Mouse (Mus musculus): Measurements from ENCODE around the gene Mecom.
"Not testable (repeated sequence)": the region's sequence is repeated elsewhere in the genome, so short reads cannot be mapped to it uniquely, and the experiment has no call there.

Gene Mecom

GRCm38 (mm10) chr3:30243776-30244275, 304.0 kb downstream of the Mecom start:
- no peak for DNase-seq

DNA sequence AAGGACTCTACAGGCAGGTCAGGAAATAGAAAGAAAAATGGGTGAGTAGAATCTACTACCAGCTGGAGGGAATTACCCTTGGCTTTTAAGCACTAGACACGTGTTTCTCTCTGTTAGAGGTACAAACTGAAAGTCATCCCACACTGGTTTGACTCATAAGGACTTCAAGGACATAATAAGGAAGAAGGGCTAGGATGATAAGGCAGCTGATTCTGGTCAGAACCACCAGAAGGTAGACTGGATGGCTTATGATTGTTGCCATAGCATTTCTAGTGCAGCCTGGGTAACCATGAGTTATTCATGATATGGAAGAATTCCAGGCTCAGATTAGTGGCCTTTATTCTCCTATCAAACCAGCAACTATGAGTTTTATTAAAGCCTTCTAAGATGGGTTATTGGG, 308.4 kb downstream of the Mecom start:
- no peak for DNase-seq

GRCm38 (mm10) chr3:30237493-30237892, 310.3 kb downstream of the Mecom start:
- no peak for DNase-seq

DNA sequence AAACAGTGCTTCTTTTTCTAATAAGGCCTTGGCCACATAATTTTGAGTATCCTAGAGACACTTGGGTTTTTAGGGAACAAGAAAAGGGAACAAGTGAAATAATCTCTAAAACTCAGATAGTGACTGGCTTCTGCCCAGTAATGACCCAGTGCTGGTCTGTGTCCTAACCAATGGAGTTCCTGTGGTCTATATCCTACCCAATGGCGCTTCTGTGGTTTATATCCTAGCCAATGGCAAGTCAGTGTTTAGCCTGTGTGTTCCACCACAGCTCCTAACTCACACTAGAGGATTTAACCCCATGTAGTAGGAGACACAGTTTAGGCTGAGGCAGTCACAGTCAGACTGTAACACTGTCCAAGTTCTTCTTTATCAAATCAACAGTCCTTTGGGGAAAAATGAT, 313.8 kb downstream of the Mecom start:
- no peak for DNase-seq

DNA sequence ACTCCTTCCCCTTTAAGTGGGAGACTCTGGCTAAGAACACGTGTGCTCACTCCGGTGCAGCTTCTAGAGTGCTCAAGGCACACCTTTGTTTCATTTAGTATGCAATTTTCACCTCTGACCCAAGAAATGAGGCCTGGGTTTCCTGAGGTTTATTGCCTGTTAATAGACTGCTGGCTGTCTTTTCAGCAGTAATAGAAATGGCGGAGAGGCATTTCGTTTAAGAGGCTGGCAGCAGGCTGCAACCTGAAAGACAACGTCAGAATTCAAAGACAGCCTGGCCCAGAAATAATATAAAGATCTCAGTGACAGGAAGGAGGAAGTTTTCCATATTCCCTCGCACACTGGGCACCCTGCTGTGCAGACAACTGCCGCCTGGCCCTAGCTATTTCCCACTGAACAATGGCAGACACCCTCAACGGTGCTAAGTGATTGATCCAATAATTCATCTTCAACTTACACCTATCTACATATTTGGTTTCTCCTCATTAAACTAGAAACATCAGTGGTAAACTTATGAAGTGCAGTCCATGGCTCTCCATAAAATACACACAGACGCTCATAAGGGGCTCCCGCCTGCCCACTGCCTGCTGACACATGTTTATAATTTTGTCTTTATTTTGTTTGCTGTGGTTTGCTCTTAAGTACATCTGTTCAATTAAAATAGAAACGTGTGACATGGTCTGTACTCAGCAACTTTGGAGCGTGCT, 319.7 kb downstream of the Mecom start:
- no peak for DNase-seq

DNA sequence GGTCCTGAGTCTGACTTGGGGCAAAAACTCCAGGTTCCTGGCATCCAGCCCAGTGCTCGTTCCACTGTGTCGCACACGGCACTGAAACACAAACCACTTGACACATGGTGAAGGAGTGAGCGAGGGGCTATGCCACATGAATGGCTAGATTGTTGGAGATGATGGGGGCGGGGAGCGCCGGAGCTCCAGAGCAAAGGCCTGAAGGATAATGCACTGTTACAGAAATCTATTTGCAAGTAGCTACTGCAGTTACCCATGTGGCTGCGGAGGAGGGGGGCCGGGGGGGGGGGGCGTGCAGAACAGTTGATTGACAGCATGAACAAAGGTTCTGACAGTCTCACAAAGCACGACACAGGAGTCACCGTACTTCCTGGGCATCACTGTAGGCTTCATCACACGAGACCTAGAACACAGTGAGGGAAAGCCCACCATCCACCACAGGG, 320.9 kb downstream of the Mecom start:
- peak; percentile 11 for DNase-seq

- not testable (repeated sequence) for DNase-seq
Measured at GRCm38 (mm10) chr3:30225200-30225599, 322.6 kb downstream of the Mecom start.

DNA sequence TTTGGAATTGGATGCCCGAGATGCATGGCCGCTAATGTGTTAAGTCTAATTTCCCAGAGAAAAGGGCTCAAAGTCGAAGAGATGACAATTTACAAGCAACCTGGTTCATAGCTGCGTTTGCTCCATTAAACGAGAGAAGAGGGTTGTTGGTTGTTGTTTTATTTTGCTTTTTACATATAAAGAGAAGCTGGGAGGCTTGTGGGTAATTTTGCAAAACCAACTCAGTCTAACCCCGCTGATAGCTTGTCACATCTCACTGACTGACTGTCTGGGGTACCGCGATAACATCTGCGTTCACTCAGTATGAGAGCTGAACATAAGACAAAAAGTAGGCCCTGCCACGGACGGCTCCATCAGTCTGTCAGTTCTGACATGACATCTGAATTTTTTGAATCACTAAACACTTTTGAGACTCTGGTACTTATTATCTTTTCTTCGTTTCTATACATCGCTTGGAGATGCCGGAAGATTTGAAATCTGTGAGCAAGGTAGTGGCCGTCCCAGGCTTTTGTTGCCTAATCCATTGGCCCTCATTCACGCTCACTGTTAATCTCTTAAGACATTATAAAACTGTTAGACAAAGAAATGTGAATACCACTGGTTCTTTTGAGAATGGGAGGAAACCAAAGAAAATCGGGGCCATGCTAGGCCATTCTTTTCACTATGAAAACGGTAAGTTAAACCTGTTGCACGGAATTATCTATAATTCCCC, 327.0 kb downstream of the Mecom start:
- DNase-seq = no peak

GRCm38 (mm10) chr3:30219891-30220290, 327.9 kb downstream of the Mecom start:
- DNase-seq = no peak

DNA sequence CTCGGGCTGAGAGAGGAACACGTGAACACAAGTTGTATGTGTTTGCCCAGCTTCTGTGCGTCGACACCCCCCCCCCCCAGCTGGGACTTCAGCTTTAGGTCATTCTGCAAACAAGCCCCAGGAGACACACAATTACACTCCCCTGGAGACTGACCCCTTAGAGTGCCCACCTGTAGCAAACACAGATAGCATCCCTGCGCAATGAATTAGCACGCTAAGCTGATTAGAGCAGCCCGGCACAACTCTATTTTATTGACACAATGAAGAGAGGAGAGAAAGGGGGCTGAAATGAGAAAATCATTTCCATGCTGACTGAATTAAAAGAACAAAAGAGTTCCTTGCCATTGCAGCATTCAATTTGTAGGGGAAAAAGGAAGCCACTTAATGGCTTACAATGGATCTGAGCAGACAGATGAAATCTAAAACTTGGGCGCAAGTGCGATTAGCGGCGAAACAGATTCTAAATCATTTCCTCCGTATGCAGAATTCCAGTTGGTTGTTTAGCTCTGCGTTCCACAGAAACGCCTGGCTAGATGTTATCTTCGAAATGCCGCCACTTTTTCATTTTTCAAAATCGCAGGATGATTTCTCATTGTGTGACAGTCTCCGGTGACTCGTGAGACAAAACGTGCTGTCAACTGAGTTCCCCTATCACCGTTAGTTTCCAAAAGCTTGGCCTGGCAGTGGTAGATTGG, 328.5 kb downstream of the Mecom start:
- DNase-seq = no peak

GRCm38 (mm10) chr3:30214607-30215006, 333.2 kb downstream of the Mecom start:
- no peak for DNase-seq

GRCm38 (mm10) chr3:30213540-30214170, 334.2 kb downstream of the Mecom start:
- no peak for DNase-seq

GRCm38 (mm10) chr3:30212802-30213201, 335.0 kb downstream of the Mecom start:
- no peak for DNase-seq

DNA sequence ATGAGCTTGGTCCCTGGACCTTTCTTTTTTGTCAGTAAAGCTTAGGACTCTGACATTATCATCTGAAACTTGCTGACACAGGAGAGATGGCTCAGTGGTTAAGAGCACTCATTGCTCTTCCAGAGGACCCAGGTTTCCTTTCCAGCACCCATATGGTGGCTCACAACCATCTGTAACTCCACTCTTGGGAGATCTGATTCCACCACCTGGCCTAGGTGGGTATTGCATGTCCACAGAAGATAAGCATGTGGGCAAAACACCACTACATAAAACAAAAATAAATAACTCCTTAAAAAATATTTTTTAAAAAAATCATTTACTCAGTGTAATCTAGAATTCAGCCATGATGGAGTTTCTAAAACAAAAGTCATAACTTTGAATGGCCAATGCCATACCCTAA, 338.7 kb downstream of the Mecom start:
- no peak for DNase-seq

DNA sequence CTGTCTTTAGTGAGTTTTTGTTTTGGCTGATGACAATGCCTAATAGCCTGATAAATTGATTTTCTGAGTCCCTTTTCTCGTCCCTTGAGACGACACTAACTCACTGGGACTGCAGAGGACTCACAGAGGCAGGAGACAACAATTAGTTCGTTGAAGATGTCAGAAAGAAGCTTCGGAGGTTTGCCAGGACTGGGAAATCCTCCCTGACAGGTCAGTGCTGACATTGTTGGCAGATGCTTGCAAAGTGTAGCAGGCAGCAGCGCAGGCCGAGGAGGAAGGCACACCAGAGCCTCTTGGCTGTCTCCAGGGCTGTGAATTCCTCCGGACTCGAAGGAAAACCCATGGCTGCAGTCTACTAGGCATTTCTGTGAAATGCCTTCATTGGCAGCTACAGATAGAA, 339.9 kb downstream of the Mecom start:
- DNase-seq = no peak

DNA sequence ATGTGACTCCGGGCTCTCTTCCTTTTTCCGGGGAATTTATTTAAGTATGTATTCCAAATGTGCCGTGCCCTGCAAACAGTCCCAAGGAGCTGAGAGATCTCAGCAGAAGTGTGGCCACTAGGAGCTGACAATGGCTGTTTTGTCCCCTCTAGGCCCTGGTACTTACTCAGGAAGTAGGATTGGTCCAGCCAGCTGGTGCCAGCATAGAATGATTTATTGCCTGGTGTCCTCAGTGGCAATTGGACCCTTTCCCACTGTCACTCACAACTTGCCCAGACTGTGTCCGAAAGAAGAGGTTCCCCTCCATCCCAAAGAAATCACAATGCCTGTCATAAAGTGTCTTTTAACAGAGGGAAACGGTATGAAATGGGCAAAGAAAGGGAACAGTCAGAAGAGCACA, 340.4 kb downstream of the Mecom start:
- DNase-seq = no peak

GRCm38 (mm10) chr3:30206123-30206522, 341.7 kb downstream of the Mecom start:
- DNase-seq = no peak

DNA sequence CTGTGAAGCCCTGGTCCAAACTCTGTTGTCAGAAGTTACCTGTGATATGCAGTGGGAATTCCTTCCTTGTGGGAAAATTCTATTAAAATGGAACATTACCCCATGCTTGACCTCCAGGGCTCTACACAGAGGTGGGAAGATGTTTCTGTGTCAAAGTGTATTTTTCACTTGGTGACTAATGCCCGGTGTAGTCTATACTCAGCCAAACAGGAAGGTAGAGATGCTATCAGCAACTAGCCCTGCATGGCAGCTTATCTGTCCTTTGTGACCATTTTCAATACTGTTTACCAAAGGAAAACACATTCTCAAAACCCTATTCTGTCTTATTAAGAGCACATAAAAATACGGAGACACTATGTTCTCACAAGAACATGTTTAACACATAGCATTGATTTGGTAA, 344.0 kb downstream of the Mecom start:
- DNase-seq = no peak

DNA sequence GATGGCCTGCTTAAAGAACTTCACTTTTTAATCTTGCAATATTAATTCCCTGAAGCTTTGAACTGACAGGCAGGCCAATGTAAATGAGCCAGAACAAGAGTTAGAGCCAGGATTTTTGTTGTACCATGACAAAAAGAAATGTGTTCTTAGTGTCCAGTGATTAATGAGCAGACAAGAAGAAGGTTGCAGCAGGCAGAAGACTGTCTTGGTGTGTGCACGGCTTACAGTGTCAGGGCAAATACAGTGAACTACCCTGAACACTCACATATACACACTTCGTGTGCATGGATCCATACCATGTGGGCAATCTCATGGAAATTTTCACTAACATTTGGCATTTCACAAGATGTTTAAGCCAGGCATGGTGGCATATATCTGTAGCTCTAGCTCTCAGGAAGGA, 349.0 kb downstream of the Mecom start:
- DNase-seq = no peak

- DNase-seq = no peak
Measured at GRCm38 (mm10) chr3:30198227-30198626, 349.6 kb downstream of the Mecom start.

DNA sequence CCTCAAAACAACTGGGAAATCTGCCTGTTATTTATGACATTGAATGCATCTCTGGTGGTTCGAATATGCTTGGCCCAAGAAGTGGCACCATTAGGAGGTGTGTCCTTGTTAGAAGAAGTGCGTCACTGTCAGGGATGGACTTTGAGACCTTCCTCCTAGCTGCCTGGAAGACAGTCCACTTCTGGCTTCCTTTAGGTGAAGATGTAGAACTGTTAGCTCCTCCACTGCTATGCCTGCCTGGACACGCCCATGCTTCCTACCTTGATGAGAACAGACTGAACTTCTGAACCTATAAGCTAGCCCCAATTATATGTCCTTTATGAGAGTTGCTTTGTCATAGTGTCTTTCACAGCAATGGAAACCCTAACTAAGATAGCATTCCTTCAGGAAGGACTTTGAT, 352.6 kb downstream of the Mecom start:
- no peak for DNase-seq

GRCm38 (mm10) chr3:30192294-30193007, 355.4 kb downstream of the Mecom start:
- DNase-seq = no peak

DNA sequence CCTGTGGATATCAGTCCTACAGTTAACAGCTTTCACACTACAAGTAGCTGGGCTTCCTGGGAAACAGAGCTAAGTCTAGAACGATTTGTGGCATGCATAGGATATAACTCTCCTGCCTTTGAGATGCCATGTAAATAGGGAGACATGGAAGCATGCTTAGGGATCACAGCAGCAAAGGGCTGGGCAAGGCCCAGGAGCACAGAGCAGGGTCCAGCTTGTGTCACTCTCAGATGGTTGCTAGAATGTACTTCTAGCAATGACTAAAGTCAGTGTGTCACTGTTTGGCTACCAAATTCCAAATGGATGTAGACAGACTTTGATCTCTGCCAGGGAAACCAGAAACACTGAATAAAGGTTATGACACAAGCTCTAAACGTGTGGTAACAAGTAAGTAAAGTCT, 358.5 kb downstream of the Mecom start:
- DNase-seq = no peak
